Mouse (Mus musculus) ovary, postnatal 36 days (tissue): ENCODE results near the gene Ift80.
"Not testable (repeated sequence)": the region's sequence is repeated elsewhere in the genome, so short reads cannot be mapped to it uniquely, and the experiment has no call there.

Source experiments
- DNase-seq: peaks from one replicate; pipeline ENCODE4 v3.0.0; 2022; ENCODE audit warnings: low spot score, mixed read lengths

The Ift80 gene

DNA sequence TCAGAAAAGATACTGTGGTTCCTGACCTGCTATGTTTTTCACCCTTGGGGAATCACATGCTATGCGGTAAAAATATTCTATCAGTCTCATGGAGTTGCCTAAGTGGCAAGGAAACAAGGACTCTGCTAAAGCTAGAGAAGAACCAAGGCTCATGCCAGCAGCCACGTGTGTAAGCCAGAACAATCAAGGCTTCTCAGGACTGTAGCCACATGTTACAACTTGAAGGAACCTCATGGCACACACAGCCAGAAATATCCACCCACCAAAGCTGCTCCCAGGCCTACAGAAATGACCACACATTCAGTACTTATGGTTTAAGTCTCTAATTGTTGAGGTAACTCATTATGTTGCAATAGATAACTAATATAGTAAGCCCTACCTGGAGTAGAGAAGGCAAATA lies 17.8 kb downstream of the Ift80 start:
- DNase-seq, result no peak

DNA sequence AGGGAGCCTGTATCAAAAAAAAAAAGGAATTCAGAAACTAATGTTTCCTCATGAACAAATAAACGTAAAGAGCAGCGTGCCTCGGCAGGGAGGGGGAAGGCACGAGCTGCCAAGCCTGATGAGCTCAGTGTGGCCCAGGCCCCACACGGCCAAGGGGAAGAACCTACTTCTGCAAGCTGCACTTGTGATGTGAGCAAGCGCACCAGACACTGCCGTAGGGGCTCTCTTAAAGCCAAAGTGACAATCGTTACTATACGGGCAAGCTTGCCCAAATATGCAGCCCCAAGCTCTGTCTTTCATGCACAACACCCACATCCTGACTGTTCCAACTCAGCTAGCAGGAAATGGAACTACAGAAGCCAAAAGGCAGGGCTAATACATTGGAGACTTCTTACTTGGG lies 23.5 kb downstream of the Ift80 start:
- DNase-seq, result no peak

DNA sequence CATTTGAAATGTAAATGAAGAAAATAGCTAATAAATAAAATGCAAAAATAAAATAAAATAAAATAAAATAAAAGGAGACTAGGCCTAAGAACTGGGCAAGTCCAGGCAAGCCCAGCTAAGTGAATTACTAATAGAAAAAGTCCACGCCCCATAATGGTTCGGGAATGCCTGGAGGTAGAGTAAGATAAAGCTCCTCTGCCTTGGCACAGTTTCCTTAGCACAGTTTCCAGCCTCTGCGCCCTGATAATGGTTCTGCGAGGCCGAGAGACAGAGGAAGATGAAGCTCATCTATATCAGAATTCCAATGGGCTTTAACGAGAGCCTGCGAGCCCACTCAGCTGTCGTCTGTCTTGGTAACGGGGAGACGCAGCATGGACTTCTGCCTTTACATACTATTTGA lies 25.2 kb downstream of the Ift80 start:
- DNase-seq, result no peak

- no peak for DNase-seq
Measured at GRCm38 (mm10) chr3:68977696-68978095, 26.7 kb downstream of the Ift80 start.

DNA sequence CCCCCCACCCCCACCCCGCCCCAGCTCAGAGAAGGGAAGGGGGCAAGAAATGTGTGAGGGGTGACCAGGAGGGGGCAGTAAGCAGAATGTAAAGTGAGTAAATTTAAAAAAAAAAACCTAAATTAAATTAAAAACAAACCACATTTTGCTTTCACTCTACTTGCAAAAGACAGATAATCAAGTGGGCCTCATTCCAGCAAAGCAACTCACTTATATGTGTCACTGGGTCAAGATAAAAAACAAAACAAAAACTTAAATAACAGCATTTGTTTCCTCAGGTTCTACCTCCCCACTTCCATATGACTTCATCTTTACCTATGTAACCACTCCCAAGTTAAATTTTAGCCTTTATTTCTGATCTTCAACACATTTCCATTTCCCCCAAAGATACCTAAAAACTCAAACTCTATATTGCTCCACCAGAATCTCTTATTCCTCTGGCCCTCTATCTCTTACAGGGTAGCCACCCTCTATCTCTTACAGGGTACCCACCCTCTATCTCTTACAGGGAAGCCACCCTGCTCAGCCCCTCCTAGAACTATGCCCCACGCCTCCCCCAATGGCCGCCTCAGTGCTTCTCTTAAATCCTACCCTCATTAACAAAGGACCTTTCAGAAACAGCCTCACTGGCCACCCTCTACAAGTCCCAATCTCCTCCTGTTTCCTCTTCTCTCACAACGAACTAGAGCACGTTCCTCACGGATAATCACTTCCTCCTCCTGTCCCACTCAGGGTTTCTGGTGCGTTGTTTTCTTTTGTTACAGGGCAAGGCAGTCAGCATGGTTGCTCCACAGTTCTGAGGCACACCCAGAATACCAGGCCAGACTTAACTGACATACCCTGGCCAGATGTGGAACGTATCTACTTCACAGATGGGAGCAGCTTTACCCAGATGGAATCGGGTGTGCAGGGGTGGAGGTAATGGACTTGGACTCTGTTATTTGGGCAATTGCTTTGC lies 28.6 kb downstream of the Ift80 start:
- DNase-seq, result no peak

DNA sequence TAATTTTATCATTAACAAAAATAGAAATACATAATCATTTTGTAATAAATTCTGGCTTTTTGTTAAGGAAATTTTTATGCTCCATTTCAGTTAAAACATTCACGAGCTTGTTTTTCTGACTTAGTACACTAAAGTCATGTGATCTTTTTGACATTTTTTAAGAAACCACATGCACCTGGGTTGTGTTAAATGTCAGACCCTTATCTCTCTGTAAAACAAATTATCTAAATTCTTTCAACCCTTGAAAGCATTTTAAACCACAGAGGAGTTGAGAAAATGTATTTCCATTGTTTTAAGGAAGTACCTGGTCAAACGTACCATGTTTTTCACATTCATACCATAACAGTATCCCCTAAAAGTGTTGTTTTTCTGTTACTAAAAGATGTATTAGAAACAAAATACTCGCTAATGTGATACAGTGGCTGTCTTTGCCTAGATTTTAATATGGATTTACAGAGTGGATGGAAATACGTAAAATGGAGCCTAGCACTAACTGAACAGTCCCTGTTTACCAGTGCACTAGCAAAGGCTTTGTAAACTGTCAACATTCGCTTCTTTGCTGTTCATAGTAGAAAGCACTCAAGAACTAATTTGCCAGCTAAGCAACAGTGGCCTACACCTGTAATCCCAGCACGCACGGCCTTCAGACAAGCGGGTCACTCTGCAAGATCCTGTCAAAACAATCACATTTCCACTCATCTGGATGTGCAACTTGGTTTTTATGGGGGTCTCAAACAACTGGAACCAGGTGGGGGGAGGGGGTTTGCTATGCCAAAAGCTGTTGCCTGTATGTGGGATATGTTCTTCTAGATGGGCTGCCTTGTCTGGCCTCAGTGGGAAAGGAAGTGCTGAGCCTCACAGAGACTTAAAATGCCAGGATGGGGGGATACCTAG lies 29.5 kb downstream of the Ift80 start:
- DNase-seq, result no peak

DNA sequence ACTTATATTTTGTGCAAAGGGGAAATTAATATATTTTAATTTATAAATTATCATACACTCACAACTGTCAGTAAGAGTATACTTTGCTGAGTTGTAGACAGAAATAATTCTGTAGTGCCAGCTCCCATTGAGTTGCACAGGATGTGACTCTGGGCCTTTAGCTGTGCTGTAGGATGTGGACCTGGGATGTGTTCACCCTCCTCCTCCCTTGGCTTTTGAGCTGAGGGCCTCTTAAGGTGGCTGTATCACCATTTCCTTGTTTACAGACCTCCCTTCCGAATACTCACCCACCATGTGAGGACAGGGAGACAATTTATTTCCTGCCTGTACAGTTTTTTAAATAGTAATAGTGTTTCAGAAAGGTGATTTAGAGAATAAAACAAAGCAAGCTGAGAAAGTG lies 30.8 kb downstream of the Ift80 start:
- no peak for DNase-seq

DNA sequence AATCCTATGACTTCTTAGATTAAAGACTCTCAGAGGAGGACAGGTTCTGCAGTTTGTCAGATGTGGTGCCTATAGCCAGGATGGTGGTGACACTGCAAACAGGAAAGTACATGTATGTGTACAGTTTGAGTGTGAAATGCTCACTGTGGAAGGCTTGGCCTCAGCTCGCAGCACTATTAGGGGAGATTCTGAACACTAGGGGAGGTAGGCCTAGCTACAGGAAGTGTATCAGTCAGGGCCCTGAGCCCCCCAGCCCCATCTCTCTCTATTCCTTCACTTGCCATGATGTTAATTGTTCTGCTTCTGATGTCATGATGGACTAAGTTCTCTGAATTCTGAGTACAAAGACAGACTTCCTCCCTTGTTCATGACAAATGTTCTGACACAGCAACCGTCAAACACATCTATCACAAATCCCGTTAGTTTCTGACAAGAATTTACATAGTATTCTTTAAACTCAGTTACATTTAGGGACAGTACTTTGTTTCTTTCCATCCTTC lies 35.2 kb downstream of the Ift80 start:
- DNase-seq, result no peak

DNA sequence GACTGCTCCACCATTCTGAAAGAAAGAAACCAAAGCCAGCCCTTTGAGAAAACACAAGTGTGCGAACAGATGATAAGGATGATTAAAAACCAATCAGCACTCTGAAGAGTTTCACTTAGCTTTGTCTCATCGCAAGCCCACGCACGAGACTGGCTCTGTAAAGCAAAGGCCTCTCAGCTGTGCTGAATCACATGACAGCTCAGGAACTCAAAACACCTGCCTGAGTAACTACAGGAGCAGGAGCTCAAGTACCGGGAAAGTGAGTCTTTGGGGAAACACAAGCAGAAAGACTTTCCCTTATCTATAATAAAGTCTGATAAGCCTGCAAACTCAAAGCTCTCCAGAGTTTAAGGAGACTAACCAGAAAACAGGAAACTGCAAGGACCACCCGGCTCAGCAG lies 37.0 kb downstream of the Ift80 start:
- no peak for DNase-seq

GRCm38 (mm10) chr3:68966527-68967285 lies 37.7 kb downstream of the Ift80 start:
- no peak for DNase-seq

DNA sequence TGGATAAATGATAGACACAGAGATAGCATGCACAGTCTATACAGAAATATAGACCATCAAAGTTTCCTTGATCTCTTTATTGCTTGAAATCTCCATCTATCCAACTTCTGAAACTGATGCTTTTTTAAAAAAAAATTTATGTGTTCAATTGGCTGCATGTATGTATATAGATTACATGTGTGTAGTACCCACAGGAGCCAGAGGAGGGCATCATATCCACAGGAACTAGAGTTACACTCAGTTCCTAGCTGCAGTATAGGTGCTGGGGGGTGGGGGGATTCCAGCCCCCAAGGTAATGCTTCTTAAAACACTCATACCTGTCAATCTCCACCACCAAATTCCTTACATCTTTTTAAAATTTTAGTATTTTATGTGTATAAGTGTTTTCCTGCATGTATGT lies 39.7 kb downstream of the Ift80 start:
- DNase-seq, result no peak

GRCm38 (mm10) chr3:68957413-68957812 lies 47.0 kb downstream of the Ift80 start:
- no peak for DNase-seq

- no peak for DNase-seq
Measured at GRCm38 (mm10) chr3:68956454-68956853, 47.9 kb downstream of the Ift80 start.

- no peak for DNase-seq
Measured at GRCm38 (mm10) chr3:68954487-68954886, 49.9 kb downstream of the Ift80 start.

- no peak for DNase-seq
Measured at GRCm38 (mm10) chr3:68952707-68953106, 51.7 kb downstream of the Ift80 start.

- DNase-seq, result not testable (repeated sequence)
Measured at GRCm38 (mm10) chr3:68951971-68952370, 52.4 kb downstream of the Ift80 start.

- DNase-seq, result no peak
Measured at GRCm38 (mm10) chr3:68949381-68949780, 55.0 kb downstream of the Ift80 start.

DNA sequence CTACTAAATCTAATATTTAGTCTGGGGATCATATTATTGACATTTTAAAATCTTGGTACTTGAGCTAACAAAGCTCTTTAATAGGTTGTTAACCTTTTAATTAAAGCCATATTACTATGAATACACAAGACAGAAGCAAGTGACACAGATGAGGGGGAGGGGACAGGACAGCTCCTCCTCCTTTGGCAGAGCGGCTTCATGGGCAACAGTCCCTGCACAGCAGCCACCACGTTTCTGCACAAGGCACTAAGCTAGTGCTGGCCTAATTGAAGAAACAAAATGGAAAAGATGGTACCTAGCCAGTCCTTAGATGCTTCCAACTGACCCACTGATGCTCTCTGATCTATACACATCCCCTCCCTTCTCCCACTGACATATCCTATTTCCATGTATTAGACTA lies 55.5 kb downstream of the Ift80 start:
- no peak for DNase-seq

DNA sequence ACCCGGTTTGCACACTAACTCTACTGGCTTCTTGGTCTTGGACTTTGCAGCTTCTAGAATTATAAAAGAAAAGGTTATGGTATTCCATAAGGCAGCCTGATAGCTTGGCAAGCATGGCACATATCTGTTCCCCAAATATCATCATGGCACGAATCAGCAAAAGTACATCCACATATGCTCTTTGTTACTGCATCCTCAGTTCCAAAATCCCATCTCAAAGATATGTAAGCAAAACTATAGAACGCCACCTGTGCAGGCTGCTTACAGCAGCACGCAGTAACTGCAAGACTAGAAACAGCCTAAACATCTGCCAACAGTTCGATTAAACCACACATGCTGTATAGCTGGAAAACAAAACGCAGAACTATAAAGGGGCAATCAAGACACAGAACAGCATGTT lies 62.5 kb downstream of the Ift80 start:
- no peak for DNase-seq

- no peak for DNase-seq
Measured at GRCm38 (mm10) chr3:68940311-68940710, 64.1 kb downstream of the Ift80 start.

GRCm38 (mm10) chr3:68939312-68939711 lies 65.1 kb downstream of the Ift80 start:
- DNase-seq, result no peak

DNA sequence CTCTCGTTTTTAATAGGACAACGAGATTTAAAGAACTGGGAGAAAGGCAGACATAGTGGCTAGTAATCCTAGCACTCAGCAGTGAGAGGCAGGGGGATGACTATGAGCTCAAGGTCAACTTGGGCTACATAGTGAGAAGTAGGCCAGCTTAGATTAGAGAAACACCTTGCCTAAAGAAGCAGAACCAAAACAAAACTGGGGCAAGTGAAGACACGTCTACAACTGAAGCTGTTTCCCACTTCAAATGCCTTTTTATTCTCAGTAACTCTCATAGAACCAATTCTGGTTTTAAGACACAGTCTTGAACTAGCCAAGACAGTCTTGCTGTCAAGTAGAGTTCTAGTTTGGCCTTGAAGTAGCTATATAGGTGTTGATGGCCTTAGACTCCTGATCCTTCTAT lies 67.7 kb downstream of the Ift80 start:
- no peak for DNase-seq
